Mouse (Mus musculus): ENCODE results near the gene Ddit4l. TPM values are rescaled to one million over a fixed set of nuclear protein-coding genes. Genes with fewer than 3 reads are reported as not detected.
"Not testable (repeated sequence)": the region's sequence is repeated elsewhere in the genome, so short reads cannot be mapped to it uniquely, and the experiment has no call there.

The Ddit4l gene
- 6.7 and 11.2 TPM in 2 replicates for polyA plus RNA-seq (2016; fragmentation: Nextera tagmentation; extraction: Ambion mirVana)

DNA sequence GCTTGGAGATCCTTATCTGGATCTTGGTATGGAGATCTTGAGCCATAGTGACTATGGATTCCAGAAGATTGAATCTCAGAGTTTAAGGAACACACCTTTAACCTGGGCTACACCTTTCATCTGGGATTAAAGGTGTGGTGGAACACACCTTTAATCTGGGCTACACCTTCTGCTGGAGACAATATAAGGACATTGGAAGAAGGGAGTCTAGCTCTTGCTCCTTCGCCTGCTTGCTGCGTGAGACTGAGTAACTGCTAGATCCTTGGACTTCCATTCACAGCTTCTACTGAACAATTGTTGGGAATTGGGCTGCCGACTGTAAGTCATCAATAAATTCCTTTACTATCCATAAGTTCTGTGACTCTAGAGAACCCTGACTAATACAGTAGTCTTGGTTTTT is at the start of gene Ddit4l:
Gene Ddit4l (plus strand): TSS at position 301 of the 400 bp plus-strand sequence.
- H3K36me3 ChIP-seq (replicated peaks); H3K4me3 ChIP-seq; DNase-seq (ENCODE audit: low spot score); H3K27ac ChIP-seq (replicated peaks); H3K9me3 ChIP-seq: not testable (repeated sequence)
- Histone ChIP-seq H3K4me1 (peaks cover 17% of the 10 kb centered on the region), H3K27me3 (replicated peaks; ENCODE audit: low read depth, poor library complexity, severe bottlenecking) (peaks cover 45% of the 10 kb centered on the region)
- WGBS, result 93% methylated on average over 3 of the region's 3 CpGs

DNA sequence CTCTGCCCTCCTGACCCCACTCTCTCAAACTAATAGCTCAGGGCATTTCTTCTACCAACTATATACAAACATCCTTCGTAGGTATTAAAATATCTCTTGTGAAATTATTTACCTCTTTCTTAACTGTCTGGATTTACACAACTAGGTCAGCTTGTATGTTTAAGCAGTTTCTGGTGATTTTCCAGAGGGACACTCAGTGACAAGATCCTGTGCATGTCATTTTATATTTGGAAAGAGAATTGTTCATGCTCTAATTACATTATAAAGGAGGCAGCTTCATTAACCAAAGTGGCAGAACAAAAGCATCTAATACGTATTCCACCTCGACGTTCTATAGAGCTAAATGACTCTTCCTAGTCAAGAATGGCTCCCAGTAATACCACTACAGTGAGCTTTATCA is 45.3 kb upstream of the Ddit4l start:
- H3K36me3 ChIP-seq (replicated peaks), result no peaks in the 10 kb centered on the region
- no peaks in the 10 kb centered on the region for H3K27me3 ChIP-seq (replicated peaks; ENCODE audit: low read depth, poor library complexity, severe bottlenecking)
- no peak for DNase-seq (ENCODE audit: low spot score)
- WGBS, result 68% methylated on average over 4 of the region's 4 CpGs
- no peaks in the 10 kb centered on the region for H3K9me3 ChIP-seq
- H3K4me1 ChIP-seq, result no peaks in the 10 kb centered on the region
- no peak overlapping the region for H3K4me3 ChIP-seq
- no peak overlapping the region for H3K27ac ChIP-seq (replicated peaks)

DNA sequence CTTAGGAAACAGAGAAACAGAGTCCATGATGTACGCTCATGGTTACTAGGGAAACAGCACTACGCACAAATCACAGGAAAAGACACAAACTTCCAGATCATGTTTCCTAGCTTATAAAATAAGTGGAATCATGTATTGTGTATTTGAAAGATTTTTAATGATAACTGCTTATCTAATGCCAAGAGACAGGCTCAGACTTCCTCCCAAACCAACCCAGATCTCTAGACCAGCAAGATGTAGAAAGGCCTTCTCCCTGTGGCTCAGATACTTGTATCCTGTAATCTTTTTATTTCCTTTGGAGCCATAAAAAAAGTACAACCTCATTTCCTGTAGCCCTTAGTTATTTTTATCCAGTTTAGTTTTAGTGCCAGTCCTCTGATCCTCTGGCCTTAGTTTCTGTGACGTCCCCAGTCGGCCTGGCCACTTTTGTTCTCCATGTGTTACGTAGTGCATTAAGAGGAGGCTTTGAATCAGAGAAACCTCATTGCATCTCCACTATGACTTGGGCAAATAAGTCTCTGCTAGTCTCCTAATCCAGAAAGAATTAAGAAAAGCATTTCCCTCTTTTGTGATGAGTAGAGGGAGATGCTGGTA is 34.9 kb upstream of the Ddit4l start:
- 92% methylated on average over 5 of the region's 5 CpGs for WGBS
- Histone ChIP-seq H3K36me3 (replicated peaks) (no peaks in the 10 kb centered on the region), H3K27me3 (replicated peaks; ENCODE audit: low read depth, poor library complexity, severe bottlenecking) (no peaks in the 10 kb centered on the region), H3K4me1 (no peaks in the 10 kb centered on the region), H3K9me3 (no peaks in the 10 kb centered on the region), H3K4me3 (no peak overlapping the region), H3K27ac (replicated peaks) (no peak overlapping the region)
- DNase-seq (ENCODE audit: low spot score), result no peak

GRCm38 (mm10) chr3:137589811-137590210 is 31.6 kb upstream of the Ddit4l start:
- H3K36me3 ChIP-seq (replicated peaks), result no peaks in the 10 kb centered on the region
- DNase-seq (ENCODE audit: low spot score), result no peak
- H3K4me3 ChIP-seq, result no peak overlapping the region
- no peaks in the 10 kb centered on the region for H3K4me1 ChIP-seq
- no peak overlapping the region for H3K27ac ChIP-seq (replicated peaks)
- 73% methylated on average over 4 of the region's 4 CpGs for WGBS
- no peaks in the 10 kb centered on the region for H3K27me3 ChIP-seq (replicated peaks; ENCODE audit: low read depth, poor library complexity, severe bottlenecking)
- H3K9me3 ChIP-seq, result no peaks in the 10 kb centered on the region

- Histone ChIP-seq H3K4me1 (no peaks in the 10 kb centered on the region), H3K4me3 (no peak overlapping the region), H3K9me3 (no peaks in the 10 kb centered on the region), H3K27me3 (replicated peaks; ENCODE audit: low read depth, poor library complexity, severe bottlenecking) (no peaks in the 10 kb centered on the region), H3K27ac (replicated peaks) (no peak overlapping the region), H3K36me3 (replicated peaks) (no peaks in the 10 kb centered on the region)
- no peak for DNase-seq (ENCODE audit: low spot score)
- 56% methylated on average over 4 of the region's 4 CpGs for WGBS
These were observed 27.0 kb upstream of the Ddit4l start for GRCm38 (mm10) chr3:137594332-137594905.

DNA sequence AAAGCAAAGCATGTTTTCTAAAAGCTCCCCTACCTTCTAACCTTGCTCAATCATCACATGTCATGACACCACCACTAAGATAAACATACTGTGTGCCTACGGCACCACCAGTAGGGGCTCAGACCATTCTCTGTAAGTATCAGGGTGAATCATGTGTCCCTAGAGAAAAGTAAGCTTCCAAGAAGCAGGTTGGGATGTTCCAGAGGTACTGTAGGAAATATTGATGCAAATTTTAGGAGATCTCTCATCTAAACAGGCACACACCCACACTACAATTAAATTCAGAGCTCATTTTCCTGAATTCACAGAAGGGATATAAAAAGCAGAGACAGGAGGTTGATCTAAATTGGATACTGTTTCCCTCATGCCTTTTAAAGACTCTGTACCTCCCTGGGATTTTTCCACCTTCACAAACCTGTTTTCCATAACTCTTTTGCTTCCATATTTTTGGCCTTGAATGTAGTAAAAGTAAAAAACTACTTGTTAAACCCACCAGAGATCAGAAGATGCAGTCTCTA is 12.4 kb upstream of the Ddit4l start:
- H3K4me3 ChIP-seq, result no peak overlapping the region
- no peaks in the 10 kb centered on the region for H3K36me3 ChIP-seq (replicated peaks)
- DNase-seq (ENCODE audit: low spot score), result no peak
- 66% methylated on average over 1 of the region's 1 CpGs for WGBS
- no peaks in the 10 kb centered on the region for H3K4me1 ChIP-seq
- no peaks in the 10 kb centered on the region for H3K9me3 ChIP-seq
- no peak overlapping the region for H3K27ac ChIP-seq (replicated peaks)
- no peaks in the 10 kb centered on the region for H3K27me3 ChIP-seq (replicated peaks; ENCODE audit: low read depth, poor library complexity, severe bottlenecking)

- H3K27me3 ChIP-seq (replicated peaks; ENCODE audit: low read depth, poor library complexity, severe bottlenecking), result no peaks in the 10 kb centered on the region
- H3K4me3 ChIP-seq, result no peak overlapping the region
- H3K4me1 ChIP-seq, result no peaks in the 10 kb centered on the region
- no peak for DNase-seq (ENCODE audit: low spot score)
- WGBS, result 95% methylated on average over 6 of the region's 6 CpGs
- H3K27ac ChIP-seq (replicated peaks), result no peak overlapping the region
- no peaks in the 10 kb centered on the region for H3K36me3 ChIP-seq (replicated peaks)
- no peaks in the 10 kb centered on the region for H3K9me3 ChIP-seq
These were observed 10.8 kb upstream of the Ddit4l start for GRCm38 (mm10) chr3:137610457-137611109.

GRCm38 (mm10) chr3:137611110-137611857 is 10.1 kb upstream of the Ddit4l start:
- Histone ChIP-seq H3K4me3 (no peak overlapping the region), H3K9me3 (no peaks in the 10 kb centered on the region), H3K27me3 (replicated peaks; ENCODE audit: low read depth, poor library complexity, severe bottlenecking) (no peaks in the 10 kb centered on the region), H3K4me1 (no peaks in the 10 kb centered on the region), H3K36me3 (replicated peaks) (no peaks in the 10 kb centered on the region), H3K27ac (replicated peaks) (no peak overlapping the region)
- 76% methylated on average over 4 of the region's 4 CpGs for WGBS
- DNase-seq (ENCODE audit: low spot score), result no peak

DNA sequence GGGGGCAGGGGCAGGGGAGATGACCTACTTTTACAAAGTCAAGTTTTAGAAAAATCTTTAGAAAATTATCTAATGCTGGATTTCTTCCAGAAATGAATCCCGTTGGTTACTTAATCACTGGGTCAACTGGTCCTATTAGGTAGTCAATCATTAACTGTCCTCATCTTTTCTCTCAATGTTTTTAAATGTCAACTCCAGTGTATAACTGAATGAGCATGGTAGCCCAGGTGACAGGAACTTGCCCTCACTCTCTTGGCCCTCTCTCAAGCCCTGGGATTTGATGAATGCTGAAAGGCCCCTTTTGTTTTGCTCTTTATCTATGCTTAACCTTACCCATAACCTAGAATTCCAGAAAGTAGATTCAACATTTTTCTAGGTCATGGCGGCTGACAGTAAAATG is 9.4 kb upstream of the Ddit4l start:
- 77% methylated on average over 2 of the region's 2 CpGs for WGBS
- Histone ChIP-seq H3K9me3 (no peaks in the 10 kb centered on the region), H3K27me3 (replicated peaks; ENCODE audit: low read depth, poor library complexity, severe bottlenecking) (no peaks in the 10 kb centered on the region), H3K4me3 (no peak overlapping the region), H3K4me1 (no peaks in the 10 kb centered on the region), H3K36me3 (replicated peaks) (no peaks in the 10 kb centered on the region), H3K27ac (replicated peaks) (no peak overlapping the region)
- DNase-seq (ENCODE audit: low spot score), result no peak

DNA sequence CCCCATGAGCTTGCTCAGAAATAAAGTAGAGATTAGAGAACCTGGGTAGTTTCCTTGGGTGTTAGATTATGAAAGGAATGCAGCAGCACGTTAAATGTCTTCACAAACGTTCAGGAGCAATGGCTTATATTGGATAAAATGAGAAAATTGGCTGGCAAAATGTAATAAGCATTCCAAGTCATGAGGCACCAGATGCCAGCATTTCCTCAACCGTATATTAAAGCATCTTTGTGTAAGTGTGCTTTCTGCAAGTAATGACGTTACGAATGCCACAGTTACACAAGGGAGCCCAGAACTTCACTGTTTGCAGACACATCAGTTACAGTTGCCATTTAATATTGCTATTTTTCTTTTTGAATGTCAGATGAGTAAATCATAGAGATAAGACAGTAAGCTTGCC is 872 bp upstream of the Ddit4l start:
- WGBS, result 91% methylated on average over 5 of the region's 5 CpGs

GRCm38 (mm10) chr3:137622091-137622490 is 679 bp downstream of the Ddit4l start:
- DNase-seq (ENCODE audit: low spot score), result no peak
- Histone ChIP-seq H3K9me3 (no peaks in the 10 kb centered on the region), H3K27ac (replicated peaks) (no peak overlapping the region), H3K4me1 (peaks cover 17% of the 10 kb centered on the region), H3K36me3 (replicated peaks) (no peaks in the 10 kb centered on the region; the same call in 1 of the 2 replicates), H3K27me3 (replicated peaks; ENCODE audit: low read depth, poor library complexity, severe bottlenecking) (peaks cover 46% of the 10 kb centered on the region), H3K4me3 (no peak overlapping the region)
- 42% methylated on average over 6 of the region's 6 CpGs for WGBS

More for the DNA sequence above, 872 bp upstream of the Ddit4l start:
- DNase-seq (ENCODE audit: low spot score), result no peak
- no peak overlapping the region for H3K27ac ChIP-seq (replicated peaks)
- peaks cover 17% of the 10 kb centered on the region for H3K4me1 ChIP-seq
- no peak overlapping the region for H3K4me3 ChIP-seq
- no peaks in the 10 kb centered on the region for H3K36me3 ChIP-seq (replicated peaks)
- H3K9me3 ChIP-seq, result no peaks in the 10 kb centered on the region
- H3K27me3 ChIP-seq (replicated peaks; ENCODE audit: low read depth, poor library complexity, severe bottlenecking), result peaks cover 37% of the 10 kb centered on the region

- Histone ChIP-seq H3K9me3 (no peaks in the 10 kb centered on the region), H3K4me1 (peaks cover 17% of the 10 kb centered on the region), H3K36me3 (replicated peaks) (no peaks in the 10 kb centered on the region; the same call in 1 of the 2 replicates), H3K4me3 (peak overlapping the region; percentile 67), H3K27me3 (replicated peaks; ENCODE audit: low read depth, poor library complexity, severe bottlenecking) (peaks cover 46% of the 10 kb centered on the region), H3K27ac (replicated peaks) (peak overlapping the region; percentile 79; the same call in 1 of the 2 replicates)
- no peak for DNase-seq (ENCODE audit: low spot score)
- WGBS, result 26% methylated on average over 14 of the region's 14 CpGs
These were observed 1.6 kb downstream of the Ddit4l start for GRCm38 (mm10) chr3:137622895-137623580.
